Mouse (Mus musculus): ENCODE measurements at regions not wholly inside any gene's neighbourhood (a gene's known extent, or its start where the extent isn't known, plus 50 kb on each side); places are given as distances from the start of the nearest gene placed in this dataset.

GRCm38 (mm10) chr16:24172653-24173052 is 184.0 kb upstream of the Bcl6 start:
- TF ChIP-seq CTCF (IDR thresholded peaks at IDR 0.05; ENCODE audit: low read depth) = no peak
- TF ChIP-seq EP300 (IDR thresholded peaks at IDR 0.05; ENCODE audit: low read depth) = no peak

Measured in heart, postnatal 0 days (tissue).